Mouse (Mus musculus): ENCODE results near the gene Retreg1.

GRCm38 (mm10) chr15:25932497-25932896 is 89.5 kb downstream of the Retreg1 start:
- no peak for TF ChIP-seq ZC3H11A (IDR thresholded peaks at IDR 0.05; ENCODE audit: borderline replicate concordance, low read depth, low read length)
- TF ChIP-seq ZNF384 (IDR thresholded peaks at IDR 0.05; ENCODE audit: low read depth, low read length) = no peak
- TF ChIP-seq MAFK (IDR thresholded peaks at IDR 0.05; ENCODE audit: insufficient read depth, low read depth, low read length) = no peak
- TF ChIP-seq CHD2 (IDR thresholded peaks at IDR 0.05; ENCODE audit: low read depth, low read length) = no peak
- no peak for TF ChIP-seq HCFC1 (IDR thresholded peaks at IDR 0.05; ENCODE audit: borderline replicate concordance, insufficient read depth, low read length)
